Mouse (Mus musculus) urinary bladder, postnatal 14 days (tissue): ENCODE measurements around the gene Cish.

ENCODE experiments used
- DNase-seq: peaks from one replicate; pipeline ENCODE4 v3.0.0; 2021; ENCODE audit warnings: low spot score

Gene Cish

DNA sequence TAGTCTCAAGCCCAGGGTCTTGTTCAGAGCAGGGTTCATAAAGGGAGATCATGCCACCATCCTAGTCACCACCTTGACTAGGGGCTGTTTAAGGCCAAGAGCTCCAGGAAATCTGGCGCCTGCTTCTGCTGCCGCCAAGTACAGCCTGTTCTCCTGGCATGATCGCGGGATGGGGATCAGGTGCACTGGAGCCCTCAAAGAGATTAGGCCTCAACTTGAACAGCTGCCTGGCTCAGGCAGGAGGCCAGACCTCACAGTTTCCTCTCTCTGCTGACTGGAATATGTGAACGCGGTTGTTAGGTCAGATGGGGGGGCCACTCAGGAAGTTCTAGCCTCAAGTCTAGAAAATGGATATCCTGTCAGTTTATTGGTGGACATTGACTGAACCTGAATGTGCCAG is 27.7 kb downstream of the Cish start:
- peak; percentile 78 for DNase-seq

DNA sequence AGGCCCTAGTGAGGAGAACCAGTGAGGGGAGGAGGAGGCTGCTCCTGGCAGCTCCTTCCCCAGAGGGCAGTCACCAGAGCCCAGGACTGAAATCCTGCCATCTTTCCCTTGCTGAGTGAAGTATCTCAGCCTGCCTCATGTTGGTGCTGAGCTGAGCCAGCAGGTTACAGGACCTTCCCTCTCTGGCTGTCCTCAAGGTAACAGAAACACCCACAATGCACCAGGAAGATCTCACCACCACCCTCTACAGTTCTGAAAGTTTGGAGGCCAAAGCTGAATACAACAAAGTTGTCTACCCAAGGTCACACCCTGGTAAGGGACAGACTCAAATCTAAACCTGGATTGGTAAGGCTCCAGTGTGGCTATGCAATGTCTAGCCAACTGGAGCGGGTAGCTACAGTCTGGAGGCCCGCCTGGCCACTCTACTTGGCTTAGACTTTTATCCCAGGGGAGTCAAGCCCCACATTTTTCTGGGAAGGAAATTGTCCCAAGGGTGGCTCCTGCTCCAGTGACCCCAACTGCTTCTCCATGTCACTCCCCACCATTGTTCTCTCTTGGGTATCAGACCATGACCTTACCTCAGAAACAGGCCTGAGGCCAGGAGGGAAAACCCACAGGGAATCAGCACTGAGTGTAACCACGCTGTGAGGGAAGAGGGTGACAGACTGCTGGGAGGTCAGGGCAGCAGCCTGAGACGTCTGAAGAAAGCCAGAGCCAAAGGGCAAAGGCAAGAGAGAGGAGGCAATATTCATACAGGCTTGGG is 29.2 kb downstream of the Cish start:
- DNase-seq: no peak

DNA sequence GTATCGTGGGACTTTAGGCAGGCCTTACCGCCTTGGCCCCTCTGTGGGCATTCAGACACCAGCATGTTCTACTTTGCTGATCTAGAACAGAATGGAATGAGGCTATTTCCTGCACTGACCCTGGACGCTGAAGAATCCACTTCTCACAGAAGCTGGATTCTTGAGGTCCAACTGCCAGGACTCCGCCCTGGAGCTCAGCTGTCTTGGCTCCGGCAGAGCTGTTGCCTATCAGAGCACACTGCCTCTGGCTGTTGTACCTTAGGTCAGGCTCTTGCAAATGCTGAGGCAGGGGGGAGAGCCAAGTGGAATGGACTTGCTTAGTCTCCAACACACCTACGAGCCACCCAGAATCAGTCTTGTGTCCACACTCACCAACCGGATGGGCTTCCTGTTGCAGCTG is 30.1 kb downstream of the Cish start:
- no peak for DNase-seq

DNA sequence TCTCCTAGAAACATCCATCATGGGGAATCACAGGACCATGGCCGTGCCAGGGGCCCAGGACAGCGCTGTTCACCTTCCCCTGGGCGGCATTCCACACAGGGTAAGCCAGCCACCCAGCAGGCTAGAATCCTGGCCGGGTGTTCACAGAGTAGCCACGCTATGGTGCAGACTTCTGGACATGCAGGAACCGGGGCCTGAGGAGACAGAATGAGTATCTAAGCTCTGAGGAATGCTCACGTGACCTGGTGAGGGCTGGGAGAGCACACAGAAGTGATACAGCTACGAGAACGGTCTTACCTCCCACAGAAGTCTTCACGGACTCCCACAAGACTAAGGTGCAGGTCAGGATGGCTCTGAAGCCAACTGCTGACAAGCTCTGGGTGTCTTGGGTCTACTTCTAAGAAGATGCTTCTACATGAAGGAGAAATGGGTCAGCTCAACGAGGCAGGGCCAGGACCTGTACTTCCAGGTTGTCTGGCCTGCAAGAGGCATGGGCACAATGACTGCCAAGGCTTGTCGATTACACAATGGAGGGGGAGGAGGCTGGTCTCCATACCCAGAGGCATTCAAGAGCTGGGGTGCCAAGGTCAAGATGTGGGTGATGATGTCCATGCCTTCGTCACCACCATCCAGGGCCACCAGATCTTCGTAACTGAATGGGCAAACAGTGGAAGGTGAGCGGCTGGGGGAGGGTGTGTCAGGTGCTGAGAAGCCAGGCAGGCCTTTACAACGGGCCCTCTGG is 32.2 kb downstream of the Cish start:
- no peak for DNase-seq

DNA sequence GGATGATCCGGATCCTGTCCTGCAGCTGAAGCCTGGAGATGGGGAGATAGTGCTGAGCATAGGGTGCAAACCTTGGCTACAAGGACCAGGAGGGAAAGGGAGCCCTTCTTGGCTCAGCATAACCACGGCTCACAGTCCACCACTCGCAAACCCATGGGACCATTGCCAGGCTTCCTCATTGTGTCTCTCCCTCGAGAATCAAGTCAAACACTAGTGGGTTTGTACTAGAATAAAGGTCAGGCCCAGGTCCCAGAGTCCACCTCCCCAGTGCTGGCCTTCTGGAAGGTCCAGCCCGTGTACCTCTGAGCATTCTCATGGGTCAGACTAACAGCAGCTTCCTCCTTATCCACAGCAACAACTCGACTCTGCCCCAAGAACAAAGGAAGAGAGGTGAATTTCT is 35.0 kb downstream of the Cish start:
- no peak for DNase-seq

DNA sequence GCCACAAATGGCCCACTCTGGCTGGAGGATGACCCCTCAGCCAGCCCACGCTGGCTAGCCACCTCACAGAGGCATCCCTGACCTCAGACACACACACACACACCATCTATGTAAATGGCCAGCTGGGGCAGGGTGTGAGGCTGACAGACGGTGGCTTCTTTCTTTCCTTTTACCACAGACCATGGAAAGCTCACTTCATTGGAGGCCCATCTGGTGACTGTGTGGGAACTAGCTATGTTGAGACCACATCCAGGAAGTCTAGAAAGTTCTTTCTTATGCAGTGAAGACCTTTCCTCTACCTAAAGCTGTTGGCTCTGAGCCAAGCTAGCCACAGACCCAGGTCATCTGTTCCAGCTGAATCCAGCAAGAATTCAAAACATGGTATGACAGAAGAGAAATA is 37.9 kb downstream of the Cish start:
- DNase-seq: no peak

DNA sequence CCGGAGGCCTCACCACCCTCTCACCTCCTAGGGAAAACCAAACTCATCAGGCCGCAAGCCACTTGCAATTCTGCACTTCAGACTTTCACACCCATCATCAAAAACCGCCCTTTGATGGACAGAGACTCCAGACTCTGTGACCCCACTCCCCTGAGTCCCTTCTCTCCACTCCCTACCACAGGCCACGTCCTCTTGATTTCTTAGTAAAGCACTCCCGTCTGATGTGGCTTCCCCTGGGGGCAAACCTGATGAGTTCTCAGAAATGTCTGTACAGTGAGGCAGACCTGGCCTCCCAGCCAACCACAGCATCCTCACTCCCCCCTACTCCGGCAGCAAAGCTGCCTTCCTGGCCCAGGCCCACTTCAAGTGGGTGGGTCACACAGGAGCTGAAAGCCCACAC is 38.5 kb downstream of the Cish start:
- no peak for DNase-seq

DNA sequence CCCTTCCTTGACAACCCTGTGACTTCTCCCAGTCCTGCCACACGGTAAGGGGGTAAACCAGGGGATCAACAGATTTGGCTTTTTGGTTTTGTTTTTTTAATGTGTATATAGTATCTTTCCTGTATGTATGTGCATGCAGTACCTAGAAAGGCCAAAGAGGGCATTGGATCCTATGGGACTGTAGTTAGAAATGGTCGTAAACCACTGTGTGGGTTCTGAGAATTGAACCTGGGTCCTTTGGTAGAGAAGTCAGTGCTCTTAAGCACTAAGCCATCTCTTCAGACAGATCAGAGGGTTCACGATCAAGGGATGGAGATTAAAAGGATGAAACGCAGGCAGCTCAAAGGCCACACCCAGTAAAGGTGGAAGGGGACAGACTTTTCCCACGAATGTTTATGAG is 39.2 kb downstream of the Cish start:
- DNase-seq: no peak

DNA sequence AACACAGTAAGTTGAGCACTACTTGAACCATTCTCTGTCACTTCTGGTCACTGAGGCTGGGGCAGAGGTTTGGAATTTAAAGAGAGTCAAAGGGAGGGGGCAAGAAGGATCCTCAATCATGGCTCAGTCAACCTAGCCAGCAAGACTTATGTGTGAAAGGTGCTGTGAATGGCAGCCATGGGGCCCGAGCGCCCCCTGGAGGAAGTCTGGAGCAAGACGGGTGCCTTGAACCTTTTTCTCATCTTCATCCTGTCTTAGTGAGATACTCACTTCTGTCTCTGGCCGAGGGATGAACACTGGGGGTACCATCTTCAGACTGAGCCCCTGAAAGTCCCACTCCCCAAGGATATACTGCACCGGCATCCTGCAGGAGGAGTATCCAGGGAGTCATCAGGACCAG is 40.1 kb downstream of the Cish start:
- DNase-seq: peak; percentile 68

DNA sequence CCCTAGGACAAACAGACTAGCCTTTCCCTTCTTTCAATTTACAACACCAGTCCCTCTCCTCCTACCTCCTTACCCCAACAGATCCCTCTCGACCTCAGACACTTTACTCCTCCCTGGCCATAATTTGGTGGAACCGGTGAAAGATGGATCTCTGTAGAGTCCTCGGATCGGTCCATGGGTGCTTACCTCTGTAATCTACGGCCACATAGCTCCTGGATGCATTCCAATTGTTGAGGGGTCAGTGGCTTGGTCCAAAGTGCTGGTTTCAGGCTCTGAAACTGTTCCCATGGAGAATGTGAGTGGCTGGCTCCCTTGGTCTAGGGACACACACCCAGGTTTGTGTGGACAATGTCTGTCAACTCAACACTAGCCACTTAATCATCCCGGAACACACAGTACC is 40.6 kb downstream of the Cish start:
- DNase-seq: no peak

DNA sequence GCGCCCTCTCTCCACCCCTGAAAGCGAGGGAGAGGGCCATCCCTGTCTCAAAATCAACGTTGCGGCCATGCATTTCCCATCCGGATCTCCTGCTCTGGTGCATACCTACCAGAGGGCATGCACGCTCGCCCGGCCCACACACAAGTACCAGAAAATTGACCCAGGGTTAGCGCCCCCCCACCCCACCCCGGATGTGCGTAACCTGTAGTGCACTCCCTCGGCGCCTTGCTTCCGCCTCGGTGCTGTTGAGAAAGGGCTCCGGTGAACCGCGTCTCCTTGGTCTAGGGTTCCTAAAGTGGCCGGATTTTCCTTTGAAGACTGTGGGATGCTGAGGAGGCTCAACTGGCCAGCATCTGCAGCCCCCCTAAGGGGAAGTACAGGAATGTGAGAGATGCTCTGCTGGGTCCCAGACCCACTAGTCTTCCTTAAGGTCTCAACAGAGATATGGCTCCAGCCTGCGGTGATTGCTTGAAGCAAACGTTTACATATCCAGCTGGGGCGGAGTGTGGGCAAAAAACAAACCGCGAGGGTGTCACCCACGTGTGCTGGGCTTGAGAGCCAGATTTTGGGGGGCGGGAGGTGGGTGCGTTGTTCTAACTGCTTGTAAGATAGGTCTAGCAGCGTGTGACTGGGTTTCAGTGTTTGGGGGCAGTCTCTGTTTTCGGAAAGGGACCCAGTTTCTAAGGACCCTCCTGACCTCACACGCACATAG is 42.5 kb downstream of the Cish start, which contains the start of gene Hemk1:
Hemk1 (minus strand) TSS at position 179 of the 712 bp plus-strand sequence.
- peak; percentile 82 for DNase-seq

DNA sequence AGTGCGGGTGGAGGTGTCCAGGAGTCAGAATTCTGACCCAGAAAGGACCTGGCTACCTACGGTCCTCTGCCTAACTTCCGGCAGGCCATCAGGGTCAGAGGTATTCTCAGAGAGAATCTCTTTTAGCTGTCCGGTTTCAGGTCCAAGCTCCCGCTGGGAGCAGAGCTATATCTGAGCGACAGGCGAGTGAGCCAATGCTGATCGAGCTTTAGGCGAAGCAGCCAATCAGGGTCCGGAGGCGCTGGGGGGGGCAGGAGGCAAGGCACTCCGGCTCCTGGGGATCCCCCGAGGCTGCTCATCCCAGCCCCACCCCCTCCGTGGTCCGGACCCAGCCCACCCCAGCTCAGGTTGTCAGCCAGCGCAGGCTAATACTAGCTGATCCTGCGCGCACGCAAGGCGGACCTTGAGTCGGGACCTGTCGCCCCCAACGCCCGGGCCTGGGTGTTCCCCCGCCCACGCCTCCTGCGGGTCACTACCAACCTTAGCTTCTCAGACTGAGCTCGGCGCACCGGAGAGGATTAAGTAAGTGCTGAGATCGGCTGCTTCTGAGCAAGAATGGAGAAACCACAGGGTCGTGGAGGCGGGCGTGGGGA is 44.5 kb downstream of the Cish start, which contains the start of gene 6430571L13Rik:
6430571L13Rik (plus strand) TSS at position 336 of the 593 bp plus-strand sequence.
- DNase-seq: peak; percentile 96

DNA sequence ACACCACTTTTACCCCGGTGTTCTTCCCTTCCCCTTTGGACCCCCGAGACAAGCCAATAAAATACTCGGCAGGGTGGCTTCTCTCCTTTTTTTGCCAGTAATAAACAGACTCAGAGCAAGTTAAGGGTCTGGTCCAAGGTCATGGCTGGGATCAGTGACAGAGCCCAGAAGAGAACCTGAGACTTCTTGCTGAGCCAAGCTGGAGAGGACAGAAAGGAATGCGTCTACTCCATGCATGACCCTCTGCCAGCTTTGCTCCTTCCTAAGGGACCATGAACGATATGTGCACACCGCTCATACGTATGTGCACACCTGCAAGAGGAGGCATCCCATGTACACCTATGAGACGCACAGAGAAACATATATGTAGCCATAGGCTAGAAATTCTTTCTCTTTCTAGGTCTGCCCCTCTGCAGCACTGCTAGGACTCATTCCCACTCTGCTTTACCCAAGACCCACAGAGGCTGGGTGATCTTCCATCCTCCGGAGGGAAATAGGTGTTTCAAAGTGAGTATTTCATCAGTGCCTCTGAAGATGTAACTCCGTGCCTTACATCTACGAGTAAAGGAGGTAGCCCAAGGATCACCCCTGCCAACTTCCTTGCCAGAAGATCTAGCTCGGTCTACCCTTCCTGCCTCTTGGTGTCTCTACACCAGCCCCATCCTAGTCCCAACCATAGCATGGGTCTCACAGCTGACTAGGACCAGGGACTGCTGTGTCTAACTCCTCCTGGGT is 45.3 kb downstream of the Cish start:
- no peak for DNase-seq

DNA sequence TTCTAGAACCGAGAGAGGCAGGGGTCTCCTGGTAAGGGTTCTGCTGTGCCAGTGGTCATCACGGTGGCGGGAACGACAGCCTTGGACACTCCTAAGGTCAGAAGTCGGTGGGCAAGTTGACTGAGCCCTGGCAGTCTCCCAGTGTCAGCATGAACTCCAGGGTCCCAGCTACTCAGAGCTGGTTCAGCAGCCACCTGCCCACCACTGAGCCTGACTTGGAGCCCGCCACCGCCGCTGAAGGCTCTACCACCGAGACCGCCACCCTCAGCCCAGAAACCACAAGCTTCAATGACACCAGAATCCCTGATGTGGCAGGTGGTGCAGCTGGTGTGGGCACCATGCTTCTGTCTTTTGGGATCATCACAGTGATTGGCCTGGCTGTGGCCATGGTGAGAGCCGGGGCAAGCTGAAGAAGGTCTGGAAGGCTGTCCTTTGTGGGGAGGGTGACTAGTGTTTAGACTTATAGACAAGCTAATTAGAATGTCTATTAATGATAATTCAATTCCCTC is 46.4 kb downstream of the Cish start:
- DNase-seq: no peak

DNA sequence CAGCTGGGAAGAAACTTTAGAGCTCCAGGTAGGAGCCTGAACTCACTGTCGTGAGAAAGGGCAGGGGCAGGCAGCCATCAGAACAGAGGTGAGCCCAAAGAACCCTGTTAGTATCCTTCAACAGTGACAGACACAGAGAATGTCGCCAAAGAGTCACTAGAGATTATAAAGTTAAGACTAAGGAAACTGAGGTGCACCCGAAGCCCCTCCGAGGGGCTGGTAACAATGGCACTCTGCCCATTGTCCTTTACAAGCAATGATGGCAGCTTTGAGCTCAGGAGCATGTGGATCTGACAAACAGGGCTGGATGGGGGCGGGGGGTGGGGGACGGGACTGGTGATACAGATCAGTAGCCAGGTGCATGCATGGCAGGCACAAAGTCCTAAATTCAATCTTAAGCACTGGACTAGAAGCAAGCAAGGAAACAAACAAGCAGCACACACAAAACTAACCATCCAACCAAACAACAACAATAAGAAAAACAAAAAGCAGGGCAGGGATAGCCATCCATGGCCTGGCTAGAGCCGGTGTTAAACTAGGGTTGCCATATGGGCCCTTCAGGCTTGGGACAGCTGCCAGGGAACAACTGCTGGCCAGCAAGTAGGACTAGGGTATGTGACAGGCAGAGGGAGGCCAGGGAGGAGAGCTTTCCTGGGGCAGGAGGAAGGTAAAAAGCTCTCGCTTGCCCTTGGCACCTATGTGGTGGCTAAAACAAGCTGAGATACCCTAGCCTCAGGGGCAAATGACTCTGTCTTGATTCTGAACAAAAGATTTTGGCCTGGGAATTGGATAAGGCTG is 47.5 kb downstream of the Cish start:
- no peak for DNase-seq

DNA sequence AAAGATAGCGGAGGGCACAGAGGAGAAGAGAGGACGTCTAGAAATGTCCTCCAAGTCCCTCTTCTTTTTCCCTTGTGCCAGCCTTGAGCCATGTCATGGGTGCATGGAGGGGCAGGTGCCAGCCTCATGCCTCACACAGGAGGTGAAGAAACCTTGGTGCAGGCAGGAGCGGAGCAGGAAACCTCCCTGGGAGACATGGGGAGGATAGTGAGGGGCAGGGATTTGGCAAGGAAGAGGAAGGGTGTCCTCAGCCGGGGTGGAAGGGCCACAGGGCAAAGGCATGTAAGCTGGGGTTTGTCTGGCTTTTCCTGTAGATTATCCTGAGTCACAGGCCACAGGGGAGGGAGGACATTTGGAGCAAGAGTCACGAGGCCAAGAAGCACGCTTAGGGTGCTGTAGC is 48.2 kb downstream of the Cish start:
- DNase-seq: no peak

DNA sequence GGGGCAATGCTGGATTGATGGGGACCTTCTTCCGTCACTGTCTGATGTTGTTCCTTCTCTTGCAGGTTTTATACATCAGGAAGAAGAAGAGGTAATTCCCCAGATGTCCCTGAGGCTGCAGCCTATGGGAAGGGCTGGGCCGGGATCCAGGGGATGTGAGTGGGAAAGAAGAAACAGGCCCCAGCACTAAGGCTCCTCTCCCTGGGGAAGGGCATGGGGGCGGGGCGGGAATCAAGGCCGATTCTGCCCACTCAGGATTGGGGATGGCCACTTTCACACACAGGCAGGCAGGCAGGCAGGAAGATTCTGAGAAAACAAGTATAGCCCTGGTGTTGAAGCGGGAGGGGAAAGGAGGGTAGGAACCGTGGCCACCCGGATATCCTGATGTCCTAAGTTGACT is 50.3 kb downstream of the Cish start:
- no peak for DNase-seq

DNA sequence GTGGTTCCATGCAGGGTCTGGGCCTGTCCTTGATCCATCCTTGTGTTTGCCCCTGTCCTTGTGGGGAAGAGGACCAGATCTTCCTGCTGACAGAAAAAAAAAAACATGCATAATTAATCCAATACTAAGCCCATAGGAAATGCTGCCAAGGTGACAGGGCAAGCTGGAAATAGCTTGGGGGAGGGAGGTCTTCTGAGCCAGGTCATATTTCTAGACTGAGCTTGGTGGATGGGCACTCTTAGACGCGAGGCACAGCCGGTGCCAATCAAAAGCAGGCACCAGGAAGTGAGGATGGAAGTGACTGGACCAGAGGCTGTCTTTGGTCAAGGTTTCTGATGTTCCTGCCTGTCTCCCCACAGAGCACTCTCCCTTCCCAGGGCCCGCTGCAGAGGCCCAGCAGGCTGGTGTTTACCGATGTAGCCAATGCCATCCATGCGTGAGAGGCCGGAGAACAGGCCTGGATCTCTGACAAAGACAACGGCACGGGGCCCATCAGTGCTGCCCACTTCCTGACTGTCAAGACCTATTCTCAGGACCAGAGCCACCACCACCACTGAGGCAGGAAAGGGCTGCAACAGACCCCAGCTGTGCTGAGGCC is 51.9 kb downstream of the Cish start:
- DNase-seq: no peak

DNA sequence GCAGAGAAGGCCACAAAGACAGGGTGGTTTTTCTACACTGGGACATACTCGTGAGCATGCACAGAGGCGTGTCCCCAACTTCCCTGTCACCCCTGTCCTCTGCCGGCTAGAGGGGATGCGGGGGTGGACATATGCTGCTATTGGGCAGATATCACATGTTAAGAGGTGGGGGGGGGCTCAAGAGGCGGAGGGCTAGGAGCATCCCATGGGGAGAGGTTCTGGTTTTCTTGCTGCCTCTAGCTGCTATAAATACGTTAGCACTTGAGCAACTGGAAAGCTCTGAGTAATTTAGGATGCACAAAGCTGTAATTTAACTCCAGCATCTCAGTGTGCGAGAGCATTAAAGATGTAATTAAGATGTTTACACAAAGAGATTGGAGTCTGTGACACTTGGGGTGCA is 53.5 kb downstream of the Cish start:
- no peak for DNase-seq
